Mouse (Mus musculus) bone marrow, adult 2 months (tissue): Measurements from ENCODE around the gene Ociad1.

ENCODE experiments used
- CTCF ChIP-seq: fragments of 200-500 bp; IDR thresholded peaks from 2 replicates; pipeline ENCODE4 v1.5.1; 2011; ENCODE audit warnings: low read length, control low read depth; ENCODE audit not compliant: control insufficient read depth, insufficient read depth
- POLR2A ChIP-seq: fragments of 200-500 bp; IDR thresholded peaks from 2 replicates; pipeline ENCODE4 v1.6.1; 2011; ENCODE audit warnings: low read depth, mild to moderate bottlenecking, control low read depth, low read length, borderline replicate concordance; ENCODE audit not compliant: control insufficient read depth

- TF ChIP-seq POLR2A (no peak), CTCF (no peak)
Observed at GRCm38 (mm10) chr5:73301601-73302307, 9.2 kb downstream of the Ociad1 start.
